Mouse (Mus musculus) hematopoietic multipotent progenitor cell, adult 10-12 weeks (in vitro differentiated cells): ENCODE results near the gene Olfml2b. TPM values are rescaled to one million over a fixed set of nuclear protein-coding genes. Genes with fewer than 3 reads are reported as not detected.

Experiments
- polyA plus RNA-seq: library from polyadenylated mRNA; stranded (reverse); fragments of >175 nt; gene quantifications from 2 replicates; pipeline ENCODE4 v1.2.3, GENCODE M21; 2012; ENCODE audit warnings: low replicate concordance

Olfml2b gene
- 0.30 and 0.31 TPM in 2 replicates for polyA plus RNA-seq

GRCm38 (mm10) chr1:170644255-170645205 is at the start of gene Olfml2b:
Gene Olfml2b (plus strand): TSS chr1:170644532.

Other genes starting within 250 kb of the Olfml2b start
- gene Nos1ap, start 54.7 kb upstream of the Olfml2b start, polyA plus RNA-seq: 8.3 and 9.4 TPM in 2 replicates
- 3.4 and 3.9 TPM in 2 replicates for gene Atf6, start 223.2 kb downstream of the Olfml2b start, polyA plus RNA-seq
- gene Gm26620, start 240.5 kb downstream of the Olfml2b start, polyA plus RNA-seq: 0.97 and 1.8 TPM in 2 replicates
- 9.9 and 10.7 TPM in 2 replicates for gene Dusp12, start 241.0 kb downstream of the Olfml2b start, polyA plus RNA-seq